Mouse (Mus musculus): ENCODE data around the gene Sstr3. TPM values are rescaled to one million over a fixed set of nuclear protein-coding genes. Genes with fewer than 3 reads are reported as not detected.
A peak's percentile ranks its signal among the peaks of the same experiment; 100 is the strongest.

The Sstr3 gene
- polyA plus RNA-seq, 1 experiment from 2014 or later: not detected

GRCm38 (mm10) chr15:78576284-78576810 lies 31.9 kb upstream of the Sstr3 start:
- WGBS: 59% methylated on average over 3 of the region's 4 CpGs
- no peak overlapping the region for H3K27ac ChIP-seq (replicated peaks)
- no peaks in the 10 kb centered on the region for H3K36me3 ChIP-seq
- ATAC-seq (ENCODE audit: extremely low read depth, insufficient number of reproducible peaks, low FRiP score, low TSS enrichment): no peak
- H3K4me3 ChIP-seq: no peak overlapping the region
- no peaks in the 10 kb centered on the region for H3K9me3 ChIP-seq
- H3K4me1 ChIP-seq: peaks cover 34% of the 10 kb centered on the region
- H3K9ac ChIP-seq: no peak overlapping the region
- 0 out of 2 replicates have a peak, but pooled peaks cover 5% of the 10 kb centered on the region for H3K27me3 ChIP-seq (replicated peaks)
- no peak overlapping the region for H3K4me2 ChIP-seq

GRCm38 (mm10) chr15:78572658-78573397 lies 28.3 kb upstream of the Sstr3 start, which contains the start of gene Rac2:
Gene Rac2, minus strand, starts transcription at chr15:78572783.
- Histone ChIP-seq H3K4me3 (peak within 1 kb of the TSS; percentile 11; the same call in 1 of the 2 replicates), H3K9ac (peak within 1 kb of the TSS; percentile 41)
- 72% methylated on average over 8 of the region's 8 CpGs for WGBS

GRCm38 (mm10) chr15:78572270-78572600 lies 27.8 kb upstream of the Sstr3 start:
- 0 out of 2 replicates have a peak, but pooled peaks cover 5% of the 10 kb centered on the region for H3K27me3 ChIP-seq (replicated peaks)
- no peaks in the 10 kb centered on the region for H3K9me3 ChIP-seq
- WGBS: 83% methylated on average over 5 of the region's 5 CpGs
- ATAC-seq (ENCODE audit: extremely low read depth, insufficient number of reproducible peaks, low FRiP score, low TSS enrichment): no peak
- peaks cover 19% of the 10 kb centered on the region for H3K4me1 ChIP-seq
- peak overlapping the region; percentile 11; the same call in 1 of the 2 replicates for H3K4me3 ChIP-seq
- H3K9ac ChIP-seq: no peak overlapping the region
- H3K4me2 ChIP-seq: peak overlapping the region; percentile 47
- H3K27ac ChIP-seq (replicated peaks): peak overlapping the region; percentile 58
- H3K36me3 ChIP-seq: no peaks in the 10 kb centered on the region

More at GRCm38 (mm10) chr15:78572658-78573397, 28.3 kb upstream of the Sstr3 start, which contains the start of gene Rac2:
- Histone ChIP-seq H3K4me1 (peaks cover 19% of the 10 kb centered on the region), H3K27ac (replicated peaks) (peak within 1 kb of the TSS; percentile 58), H3K4me2 (peak within 1 kb of the TSS; percentile 47), H3K9me3 (no peaks in the 10 kb centered on the region), H3K36me3 (no peaks in the 10 kb centered on the region), H3K27me3 (replicated peaks) (0 out of 2 replicates have a peak, but pooled peaks cover 5% of the 10 kb centered on the region)
- no peak for ATAC-seq (ENCODE audit: extremely low read depth, insufficient number of reproducible peaks, low FRiP score, low TSS enrichment)

GRCm38 (mm10) chr15:78571554-78572269 lies 27.2 kb upstream of the Sstr3 start:
- H3K4me2 ChIP-seq: peak overlapping the region; percentile 47
- ATAC-seq (ENCODE audit: extremely low read depth, insufficient number of reproducible peaks, low FRiP score, low TSS enrichment): no peak
- peak overlapping the region; percentile 41 for H3K9ac ChIP-seq
- no peaks in the 10 kb centered on the region for H3K9me3 ChIP-seq
- H3K27ac ChIP-seq (replicated peaks): peak overlapping the region; percentile 58
- peaks cover 19% of the 10 kb centered on the region for H3K4me1 ChIP-seq
- H3K4me3 ChIP-seq: peak overlapping the region; percentile 11; the same call in 1 of the 2 replicates
- 0 out of 2 replicates have a peak, but pooled peaks cover 5% of the 10 kb centered on the region for H3K27me3 ChIP-seq (replicated peaks)
- no peaks in the 10 kb centered on the region for H3K36me3 ChIP-seq
- WGBS: 14% methylated on average over 16 of the region's 16 CpGs

- no peak for ATAC-seq (ENCODE audit: extremely low read depth, insufficient number of reproducible peaks, low FRiP score, low TSS enrichment)
- 0 out of 2 replicates have a peak, but pooled peaks cover 5% of the 10 kb centered on the region for H3K27me3 ChIP-seq (replicated peaks)
- no peak overlapping the region for H3K4me2 ChIP-seq
- no peaks in the 10 kb centered on the region for H3K36me3 ChIP-seq
- H3K9me3 ChIP-seq: no peaks in the 10 kb centered on the region
- H3K27ac ChIP-seq (replicated peaks): no peak overlapping the region
- H3K4me1 ChIP-seq: peaks cover 19% of the 10 kb centered on the region
- no peak overlapping the region for H3K4me3 ChIP-seq
- H3K9ac ChIP-seq: no peak overlapping the region
- 94% methylated on average over 5 of the region's 5 CpGs for WGBS
Observed at GRCm38 (mm10) chr15:78570170-78570569, 25.7 kb upstream of the Sstr3 start.

- Histone ChIP-seq H3K4me1 (peaks cover 16% of the 10 kb centered on the region), H3K9ac (no peak overlapping the region), H3K27ac (replicated peaks) (no peak overlapping the region), H3K36me3 (no peaks in the 10 kb centered on the region), H3K9me3 (no peaks in the 10 kb centered on the region), H3K4me3 (no peak overlapping the region), H3K27me3 (replicated peaks) (no peaks in the 10 kb centered on the region), H3K4me2 (no peak overlapping the region)
- no peak for ATAC-seq (ENCODE audit: extremely low read depth, insufficient number of reproducible peaks, low FRiP score, low TSS enrichment)
- WGBS: 71% methylated on average over 9 of the region's 9 CpGs
Observed at GRCm38 (mm10) chr15:78567608-78568120, 23.2 kb upstream of the Sstr3 start.

GRCm38 (mm10) chr15:78564764-78565435 lies 20.4 kb upstream of the Sstr3 start:
- H3K4me2 ChIP-seq: no peak overlapping the region
- no peak overlapping the region for H3K4me3 ChIP-seq
- no peak for ATAC-seq (ENCODE audit: extremely low read depth, insufficient number of reproducible peaks, low FRiP score, low TSS enrichment)
- H3K9me3 ChIP-seq: no peaks in the 10 kb centered on the region
- no peaks in the 10 kb centered on the region for H3K27me3 ChIP-seq (replicated peaks)
- 63% methylated on average over 11 of the region's 11 CpGs for WGBS
- no peak overlapping the region for H3K9ac ChIP-seq
- no peaks in the 10 kb centered on the region for H3K4me1 ChIP-seq
- H3K27ac ChIP-seq (replicated peaks): no peak overlapping the region
- H3K36me3 ChIP-seq: no peaks in the 10 kb centered on the region

GRCm38 (mm10) chr15:78563937-78564336 lies 19.5 kb upstream of the Sstr3 start:
- no peaks in the 10 kb centered on the region for H3K36me3 ChIP-seq
- no peak for ATAC-seq (ENCODE audit: extremely low read depth, insufficient number of reproducible peaks, low FRiP score, low TSS enrichment)
- H3K4me3 ChIP-seq: no peak overlapping the region
- H3K9me3 ChIP-seq: no peaks in the 10 kb centered on the region
- H3K9ac ChIP-seq: no peak overlapping the region
- no peak overlapping the region for H3K27ac ChIP-seq (replicated peaks)
- no peaks in the 10 kb centered on the region for H3K4me1 ChIP-seq
- no peak overlapping the region for H3K4me2 ChIP-seq
- WGBS: 58% methylated on average over 5 of the region's 5 CpGs
- H3K27me3 ChIP-seq (replicated peaks): no peaks in the 10 kb centered on the region

GRCm38 (mm10) chr15:78563344-78563743 lies 18.9 kb upstream of the Sstr3 start:
- Histone ChIP-seq H3K27ac (replicated peaks) (no peak overlapping the region), H3K36me3 (no peaks in the 10 kb centered on the region), H3K4me1 (no peaks in the 10 kb centered on the region), H3K4me3 (no peak overlapping the region), H3K27me3 (replicated peaks) (no peaks in the 10 kb centered on the region), H3K4me2 (no peak overlapping the region), H3K9ac (no peak overlapping the region), H3K9me3 (no peaks in the 10 kb centered on the region)
- ATAC-seq (ENCODE audit: extremely low read depth, insufficient number of reproducible peaks, low FRiP score, low TSS enrichment): no peak
- 96% methylated on average over 3 of the region's 3 CpGs for WGBS

GRCm38 (mm10) chr15:78559141-78559979 lies 14.9 kb upstream of the Sstr3 start:
- no peaks in the 10 kb centered on the region for H3K9me3 ChIP-seq
- WGBS: 60% methylated on average over 11 of the region's 11 CpGs

More at GRCm38 (mm10) chr15:78559141-78559979, 14.9 kb upstream of the Sstr3 start:
- Histone ChIP-seq H3K4me2 (no peak overlapping the region), H3K9ac (no peak overlapping the region), H3K4me3 (no peak overlapping the region), H3K4me1 (no peaks in the 10 kb centered on the region), H3K27me3 (replicated peaks) (no peaks in the 10 kb centered on the region), H3K27ac (replicated peaks) (no peak overlapping the region), H3K36me3 (no peaks in the 10 kb centered on the region)
- ATAC-seq (ENCODE audit: extremely low read depth, insufficient number of reproducible peaks, low FRiP score, low TSS enrichment): no peak
